Mouse (Mus musculus) ES-Bruce4 (cell line): ENCODE data around the gene Clock. TPM values are rescaled to one million over a fixed set of nuclear protein-coding genes. Genes with fewer than 3 reads are reported as not detected.

Experiments
- H3K27ac ChIP-seq: 2 replicates; pipeline ENCODE4 v1.5.1; 2012; ENCODE audit warnings: low read length, inconsistent platforms; ENCODE audit not compliant: insufficient read depth
- H3K27me3 ChIP-seq: 2 replicates; pipeline ENCODE4 v1.6.1; 2012; ENCODE audit warnings: mild to moderate bottlenecking, low read length, inconsistent platforms; ENCODE audit not compliant: control insufficient read depth, poor library complexity, insufficient read depth, severe bottlenecking
- H3K36me3 ChIP-seq: 2 replicates; pipeline ENCODE4 v1.6.1; 2012; ENCODE audit warnings: inconsistent platforms, mild to moderate bottlenecking, low read length, moderate library complexity; ENCODE audit not compliant: control insufficient read depth, poor library complexity, insufficient read depth, severe bottlenecking
- H3K4me1 ChIP-seq: one replicate; pipeline ENCODE4 v1.8.1; 2011; ENCODE audit warnings: low read length; ENCODE audit not compliant: control insufficient read depth, insufficient read depth
- H3K4me3 ChIP-seq: 2 replicates; pipeline ENCODE4 v1.5.1; 2011; ENCODE audit warnings: low read depth, mild to moderate bottlenecking, low read length
- H3K9ac ChIP-seq: 2 replicates; pipeline ENCODE4 v1.6.1; 2012; ENCODE audit warnings: low read depth, mild to moderate bottlenecking, inconsistent platforms; ENCODE audit not compliant: poor library complexity, severe bottlenecking
- H3K9me3 ChIP-seq: replicated peaks from 2 replicates; pipeline ENCODE4 v1.6.1; 2012; ENCODE audit warnings: mild to moderate bottlenecking, low read length, inconsistent platforms; ENCODE audit not compliant: control insufficient read depth, poor library complexity, insufficient read depth, severe bottlenecking
- CTCF ChIP-seq: IDR thresholded peaks from one replicate; pipeline ENCODE4 v1.8.1; 2011; ENCODE audit warnings: low read depth, low read length
- EP300 ChIP-seq: IDR thresholded peaks from 2 replicates; pipeline ENCODE4 v1.6.1; 2011; ENCODE audit warnings: low read depth, low read length; ENCODE audit not compliant: insufficient read depth
- POLR2A ChIP-seq: IDR thresholded peaks from one replicate; pipeline ENCODE4 v1.8.1; 2011; ENCODE audit warnings: low read length; ENCODE audit not compliant: insufficient read depth
- polyA plus RNA-seq: library from polyadenylated mRNA; stranded (reverse); fragments of >200 nt; gene quantifications from 2 replicates; pipeline ENCODE4 v1.2.4, GENCODE M21; 2011; ENCODE audit warnings: low read depth; ENCODE audit not compliant: missing spikeins, insufficient read depth, insufficient read length

Clock gene
- polyA plus RNA-seq, 1 experiment = 17.0 TPM

DNA sequence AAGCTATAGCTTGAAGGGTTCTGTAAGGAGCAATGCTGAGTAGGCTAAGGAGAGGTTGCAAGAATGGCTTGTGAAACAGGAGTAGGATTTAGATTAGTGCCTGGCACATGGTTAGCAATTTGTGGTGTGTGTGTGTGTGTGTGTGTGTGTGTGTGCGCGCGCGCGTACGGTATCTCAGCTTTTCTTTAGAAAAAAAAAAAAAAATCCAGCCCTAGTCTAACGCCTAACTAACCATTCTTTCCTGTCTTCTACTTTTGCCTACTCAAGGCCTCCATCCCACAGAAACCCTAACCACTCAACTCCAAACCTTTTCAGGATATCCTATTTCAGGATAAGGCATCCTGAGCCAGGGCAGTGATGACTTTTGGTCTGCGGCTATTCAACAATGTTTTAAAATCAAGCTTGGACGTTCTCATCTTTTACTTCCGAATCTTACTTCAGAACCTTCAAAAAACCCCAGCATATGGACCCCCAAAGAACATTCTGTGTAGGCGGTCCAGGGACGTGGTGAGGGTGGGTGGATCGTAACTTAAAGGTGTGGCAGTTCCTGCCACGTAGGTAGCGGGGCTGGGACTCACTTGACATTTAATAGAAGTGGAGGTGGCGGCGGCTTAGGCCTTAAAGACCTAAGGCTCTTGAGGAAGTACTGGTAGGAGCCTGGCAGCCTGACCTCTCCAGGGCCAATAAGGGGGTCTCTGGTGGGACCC, 121.4 kb downstream of the Clock start:
- no peak overlapping the region for H3K27ac ChIP-seq

DNA sequence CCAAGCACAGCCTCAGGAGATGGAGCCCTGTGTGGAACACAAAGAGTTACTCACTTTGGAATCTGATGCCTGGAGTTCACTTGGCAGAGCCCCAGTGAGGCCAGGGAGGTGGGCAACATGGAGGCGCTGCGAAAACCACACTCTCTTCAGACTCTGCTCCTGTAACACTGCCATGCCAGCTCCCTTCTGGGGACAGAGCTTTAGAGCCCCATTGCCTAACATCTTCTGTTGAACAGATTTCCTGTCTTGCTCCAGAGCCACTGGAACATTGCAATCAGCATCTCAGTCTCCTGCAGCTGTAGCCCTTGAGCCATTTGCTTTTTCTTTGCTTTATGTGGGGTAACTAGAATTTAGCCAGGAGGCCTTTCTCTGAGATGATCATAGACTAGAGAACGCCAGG, 122.3 kb downstream of the Clock start:
- Histone ChIP-seq H3K36me3 (no peaks in the 10 kb centered on the region), H3K4me3 (no peak overlapping the region), H3K27ac (no peak overlapping the region), H3K4me1 (peaks cover 2% of the 10 kb centered on the region), H3K9me3 (no peaks in the 10 kb centered on the region), H3K9ac (no peak overlapping the region), H3K27me3 (no peaks in the 10 kb centered on the region; the same call in 1 of the 2 replicates)
- TF ChIP-seq CTCF = no peak
- TF ChIP-seq EP300 = no peak
- TF ChIP-seq POLR2A = no peak

More for the DNA sequence above, 121.4 kb downstream of the Clock start:
- H3K4me3 ChIP-seq = peak overlapping the region; percentile 80
- peak overlapping the region; percentile 93 for H3K9ac ChIP-seq
- peaks cover 3% of the 10 kb centered on the region; the same call in 1 of the 2 replicates for H3K36me3 ChIP-seq
- H3K4me1 ChIP-seq = no peaks in the 10 kb centered on the region
- H3K9me3 ChIP-seq = no peaks in the 10 kb centered on the region
- TF ChIP-seq EP300 (no peak), CTCF (no peak), POLR2A (no peak)
- H3K27me3 ChIP-seq = no peaks in the 10 kb centered on the region

DNA sequence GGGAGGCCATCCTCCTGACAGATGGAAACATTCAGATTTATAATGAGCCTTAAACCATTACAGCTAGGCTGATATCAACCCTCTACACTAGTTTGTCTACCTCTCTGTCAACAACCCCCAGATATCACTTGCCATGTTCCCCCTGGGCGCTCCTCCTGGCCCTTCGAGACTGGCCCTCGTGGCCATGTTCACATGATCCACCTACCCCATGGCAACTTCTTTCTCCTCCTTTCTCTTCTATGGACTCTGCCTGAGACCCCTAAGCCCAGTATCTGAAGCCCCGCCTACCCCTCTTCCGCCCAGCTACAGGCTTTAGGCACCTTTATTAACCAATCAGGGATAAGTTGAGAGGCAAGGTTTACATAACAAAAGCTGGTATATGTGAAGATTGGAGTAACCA, 124.8 kb downstream of the Clock start:
- Histone ChIP-seq H3K36me3 (no peaks in the 10 kb centered on the region), H3K9ac (no peak overlapping the region), H3K27me3 (no peaks in the 10 kb centered on the region; the same call in 1 of the 2 replicates), H3K4me1 (peaks cover 4% of the 10 kb centered on the region), H3K4me3 (no peak overlapping the region), H3K9me3 (no peaks in the 10 kb centered on the region), H3K27ac (no peak overlapping the region)
- no peak for TF ChIP-seq CTCF
- TF ChIP-seq POLR2A = no peak
- TF ChIP-seq EP300 = no peak

GRCm38 (mm10) chr5:76179171-76179570, 125.4 kb downstream of the Clock start:
- Histone ChIP-seq H3K4me3 (no peak overlapping the region), H3K9me3 (no peaks in the 10 kb centered on the region), H3K9ac (no peak overlapping the region), H3K36me3 (no peaks in the 10 kb centered on the region), H3K4me1 (peaks cover 4% of the 10 kb centered on the region), H3K27ac (no peak overlapping the region), H3K27me3 (no peaks in the 10 kb centered on the region; the same call in 1 of the 2 replicates)
- TF ChIP-seq POLR2A (no peak), CTCF (no peak), EP300 (no peak)

DNA sequence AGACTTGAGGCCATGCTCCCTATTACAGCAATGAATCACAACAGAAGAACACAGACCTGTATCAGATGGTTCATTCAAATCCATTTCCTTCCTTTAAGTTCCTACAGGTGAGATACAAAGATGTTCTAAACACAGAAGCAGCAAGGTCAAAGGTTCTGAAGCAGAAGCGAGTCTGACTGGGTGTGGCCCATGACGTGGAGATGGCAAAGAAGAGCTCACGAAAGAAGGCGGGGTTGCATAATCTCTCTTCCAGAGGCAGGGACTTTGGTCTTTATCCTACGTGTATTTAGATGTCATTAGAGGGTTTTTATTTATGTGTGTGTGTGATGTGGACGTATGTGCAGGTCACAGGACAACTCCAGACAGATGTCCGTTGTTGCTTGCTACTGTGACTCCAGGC, 126.9 kb downstream of the Clock start:
- Histone ChIP-seq H3K4me1 (peaks cover 4% of the 10 kb centered on the region), H3K27me3 (no peaks in the 10 kb centered on the region; the same call in 1 of the 2 replicates), H3K9ac (no peak overlapping the region), H3K4me3 (no peak overlapping the region), H3K27ac (no peak overlapping the region), H3K9me3 (no peaks in the 10 kb centered on the region), H3K36me3 (no peaks in the 10 kb centered on the region)
- TF ChIP-seq POLR2A = no peak
- TF ChIP-seq CTCF = no peak
- no peak for TF ChIP-seq EP300

DNA sequence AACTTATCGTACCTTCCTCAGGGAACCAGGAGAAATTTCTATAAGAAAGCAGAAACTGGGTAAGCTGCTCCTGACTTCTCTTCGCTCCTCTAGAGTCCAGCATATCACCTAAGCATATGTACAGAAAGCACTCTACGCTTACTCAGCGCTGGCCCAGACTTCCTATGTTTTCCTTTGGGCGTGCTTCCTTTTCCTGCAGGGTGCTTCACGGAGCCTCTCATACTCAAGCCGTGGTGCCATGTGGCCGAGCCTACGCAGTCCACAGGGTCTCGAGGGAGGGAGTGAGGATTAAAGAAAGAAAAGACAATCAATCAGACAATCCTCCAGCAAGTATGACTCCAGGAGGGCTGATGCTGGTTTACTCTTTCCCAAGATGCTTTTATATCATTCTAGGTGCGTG, 127.8 kb downstream of the Clock start:
- Histone ChIP-seq H3K4me3 (no peak overlapping the region), H3K27ac (no peak overlapping the region), H3K4me1 (peaks cover 4% of the 10 kb centered on the region), H3K27me3 (no peaks in the 10 kb centered on the region; the same call in 1 of the 2 replicates), H3K36me3 (no peaks in the 10 kb centered on the region), H3K9me3 (no peaks in the 10 kb centered on the region), H3K9ac (no peak overlapping the region)
- TF ChIP-seq POLR2A = no peak
- TF ChIP-seq CTCF = no peak
- no peak for TF ChIP-seq EP300
